ENCODE assay signal across 31 mouse cellular contexts in the genomic region with DNA sequence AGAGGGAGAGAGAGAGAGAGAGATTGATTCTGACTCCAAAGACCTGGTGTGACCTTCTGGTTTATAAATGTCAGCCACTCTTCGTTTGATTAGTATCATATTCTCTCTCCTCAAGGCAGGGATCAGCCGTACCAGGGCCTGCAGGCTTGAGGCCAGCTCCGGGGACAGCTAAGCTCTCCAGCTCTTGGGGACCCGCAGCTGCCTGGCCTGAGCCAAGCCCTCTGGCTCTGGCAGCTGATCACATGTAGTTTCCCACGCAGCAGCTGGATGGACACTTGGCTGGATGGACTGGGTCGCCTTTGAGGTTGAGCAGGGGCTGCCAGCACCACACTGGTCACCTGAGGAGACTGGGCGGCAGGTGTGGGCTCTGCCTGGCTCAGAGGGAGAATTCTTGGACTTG. TPM values are rescaled to one million over a fixed set of nuclear protein-coding genes. Genes with fewer than 3 reads are reported as not detected.
DNase-seq lines count a peak whose midpoint lies in the region; ATAC-seq lines count a peak whose summit lies in the region.
"Had no signal": no experiment of that assay in that cellular context is flagged by ENCODE, and none has a peak within 500 bp of the region (broad histone marks: within the 10 kb centered on the region; RNA-seq: fewer than 3 reads in every experiment).

No protein-coding gene starts in this region.

- no peak overlapping the region for H3K4me3 ChIP-seq in hindbrain, embryonic 16.5 days (ENCODE audit: low read length)
- H3K4me3 ChIP-seq: embryonic facial prominence, embryonic 12.5 days; erythroblast, embryonic 14.5 days; forebrain, embryonic 12.5 days; heart, embryonic 10.5 days; hindbrain, embryonic 15.5 days; intestine, embryonic 15.5 days; left cerebral cortex, adult 2 months; limb, embryonic 15.5 days; midbrain, embryonic 12.5 days; stomach, embryonic 15.5 days had no signal

- H3K36me3 ChIP-seq in hindbrain, embryonic 16.5 days (ENCODE audit: control insufficient read depth, insufficient read depth, low read length), result no peaks in the 10 kb centered on the region
- H3K36me3 ChIP-seq: embryonic facial prominence, embryonic 12.5 days; forebrain, embryonic 12.5 days; heart, embryonic 10.5 days; hindbrain, embryonic 15.5 days; intestine, embryonic 15.5 days; limb, embryonic 15.5 days; midbrain, embryonic 12.5 days; stomach, embryonic 15.5 days had no signal

- H3K4me1 ChIP-seq in hindbrain, embryonic 16.5 days (ENCODE audit: control insufficient read depth, insufficient read depth, low read depth, low read length), result no peaks in the 10 kb centered on the region
- H3K4me1 ChIP-seq: embryonic facial prominence, embryonic 12.5 days; forebrain, embryonic 12.5 days; heart, embryonic 10.5 days; hindbrain, embryonic 15.5 days; intestine, embryonic 15.5 days; midbrain, embryonic 12.5 days; stomach, embryonic 15.5 days had no signal

- intact Hi-C loops in heart, postnatal 10 days (cut with DNase I), result no loop called here
- intact Hi-C loops in heart, postnatal 25 days (cut with DNase I), result no loop called here
- intact Hi-C loops in gastrocnemius, postnatal 14 days (cut with DNase I; ENCODE audit: low total_unique reads), result no loop called here

- no peak for ATAC-seq in hindbrain, embryonic 16.5 days
- ATAC-seq: CD4-positive, CD25-positive, alpha-beta regulatory T cell, adult 4 months; intestine, embryonic 15.5 days had no signal

- peak; percentile 35 for DNase-seq in adrenal gland, postnatal 10 days
- DNase-seq in adrenal gland, adult 2 months, result no peak
- DNase-seq in heart, postnatal 10 days, result peak; percentile 31 to 41
- DNase-seq in heart, postnatal 25 days (ENCODE audit: low spot score), result no peak
- DNase-seq in brain, adult 2 months (ENCODE audit: low read depth, low spot score), result peak; percentile 24
- DNase-seq in gastrocnemius, postnatal 14 days, result peak; percentile 85
- no peak for DNase-seq in layer of hippocampus, adult 11-12 months (ENCODE audit: low spot score)
- DNase-seq: cerebellum, adult 11-12 months; kidney, adult 9 months; layer of hippocampus, adult 9-11 months; lung, embryonic 14.5 days; right cerebral cortex, postnatal 25 days; thymus, postnatal 25 days had no signal

- H3K4me2 ChIP-seq in hindbrain, embryonic 16.5 days (ENCODE audit: low read length), result no peak overlapping the region
- H3K4me2 ChIP-seq: embryonic facial prominence, embryonic 12.5 days; forebrain, embryonic 12.5 days; hindbrain, embryonic 15.5 days; intestine, embryonic 15.5 days; limb, embryonic 15.5 days; lung, embryonic 14.5 days; midbrain, embryonic 12.5 days; stomach, embryonic 15.5 days had no signal

- no peaks in the 10 kb centered on the region for H3K9me3 ChIP-seq in hindbrain, embryonic 16.5 days (ENCODE audit: control insufficient read depth, low read length)
- H3K9me3 ChIP-seq: embryonic facial prominence, embryonic 12.5 days; forebrain, embryonic 12.5 days; heart, embryonic 10.5 days; hindbrain, embryonic 15.5 days; intestine, embryonic 15.5 days; limb, embryonic 15.5 days; midbrain, embryonic 12.5 days; stomach, embryonic 15.5 days had no signal

- no peak overlapping the region for H3K27ac ChIP-seq in hindbrain, embryonic 16.5 days (ENCODE audit: low read depth, low read length)
- H3K27ac ChIP-seq: embryonic facial prominence, embryonic 12.5 days; forebrain, embryonic 12.5 days; heart, embryonic 10.5 days; hindbrain, embryonic 15.5 days; intestine, embryonic 15.5 days; left cerebral cortex, adult 2 months; limb, embryonic 15.5 days; liver, embryonic 14.5 days; midbrain, embryonic 12.5 days; stomach, embryonic 15.5 days had no signal

- 71% methylated on average over 7 of the region's 7 CpGs for WGBS in hindbrain, embryonic 16.5 days

- H3K27me3 ChIP-seq in hindbrain, embryonic 16.5 days (replicated peaks; ENCODE audit: control insufficient read depth, insufficient read depth, low read length), result no peaks in the 10 kb centered on the region
- H3K27me3 ChIP-seq: embryonic facial prominence, embryonic 12.5 days; forebrain, embryonic 12.5 days; hindbrain, embryonic 15.5 days; intestine, embryonic 15.5 days; limb, embryonic 15.5 days; midbrain, embryonic 12.5 days; stomach, embryonic 15.5 days had no signal

- H3K9ac ChIP-seq in hindbrain, embryonic 16.5 days (ENCODE audit: low read depth, low read length), result no peak overlapping the region
- H3K9ac ChIP-seq: embryonic facial prominence, embryonic 12.5 days; forebrain, embryonic 12.5 days; hindbrain, embryonic 15.5 days; intestine, embryonic 15.5 days; limb, embryonic 15.5 days; liver, embryonic 14.5 days; lung, embryonic 14.5 days; midbrain, embryonic 12.5 days; stomach, embryonic 15.5 days had no signal

RNA-seq across cellular contexts. Expression of gene Myl10, which starts 5.4 kb away (rescaled TPM):
- total RNA-seq in adrenal gland, postnatal 10 days (2021), result not detected
- not detected for total RNA-seq in adrenal gland, adult 2 months (2021)
- polyA plus RNA-seq in adrenal gland, adult 2 months (2012; rRNA removed), result not detected in 2 replicates
- not detected for total RNA-seq in heart, postnatal 10 days (2021)
- total RNA-seq in heart, postnatal 25 days (2021), result not detected
- total RNA-seq in gastrocnemius, postnatal 14 days (2021), result 1 to 10 TPM; 6.0 to 7.3 TPM
- not detected in 2 replicates for polyA plus RNA-seq in hindbrain, embryonic 16.5 days (2015; fragmentation: Nextera tagmentation; extraction: Ambion mirVana)
- total RNA-seq: left cerebral cortex, adult 2 months; left cerebral cortex, postnatal 36 days; megakaryocyte, adult 5-6 weeks; monocyte, adult 5-6 weeks had no signal
- polyA plus RNA-seq: embryonic facial prominence, embryonic 12.5 days; erythroblast, embryonic 14.5 days; forebrain, embryonic 12.5 days; heart, embryonic 10.5 days; heart, postnatal 0 days; hindbrain, embryonic 15.5 days; intestine, embryonic 15.5 days; liver, embryonic 14.5 days; lung, embryonic 14.5 days; midbrain, embryonic 12.5 days; neural tube, embryonic 11.5 days had no signal

Comparison
In these comparisons a context has a peak if more than half of its experiments do, and no peak if none do; other contexts are left out.
1. DNase-seq: peak in adrenal gland, postnatal 10 days (single experiment), heart, postnatal 10 days (2 of 2), brain, adult 2 months (single experiment) and gastrocnemius, postnatal 14 days (single experiment); none in adrenal gland, adult 2 months (single experiment), heart, postnatal 25 days (single experiment) and layer of hippocampus, adult 11-12 months (single experiment).
2. RNA of gene Myl10, which starts 5.4 kb away (total RNA-seq): 6.0 to 7.3 TPM in gastrocnemius, postnatal 14 days; not detected in adrenal gland, postnatal 10 days, not detected in adrenal gland, adult 2 months, not detected in heart, postnatal 10 days and not detected in heart, postnatal 25 days; every median in the first group is over 4 times any median in the second.